Mouse (Mus musculus) heart, adult 18-20 months (tissue): ENCODE measurements around the gene Lrrc8a. TPM values are rescaled to one million over a fixed set of nuclear protein-coding genes. Genes with fewer than 3 reads are reported as not detected.

Experiments
- DNase-seq, 2 experiments: peaks; one replicate each; pipeline ENCODE4 v3.0.0; 2021 to 2022; ENCODE audit warnings: mixed read lengths in 1 of 2
- long read RNA-seq, 2 experiments: library from polyadenylated mRNA; stranded (forward); transcript quantifications; one replicate each; pipeline ENCODE4 v2.0.0; 2021
- total RNA-seq, 2 experiments: library from RNA; stranded (reverse); gene quantifications; 2 replicates each; pipeline ENCODE4 v1.2.3; 2021

The Lrrc8a gene
- total RNA-seq, result 10 to 100 TPM; 77.9 to 86.5 TPM
- long read RNA-seq, experiment 1, full-length matches to known transcripts, result 8 of 11 reads
- long read RNA-seq, experiment 1, partial matches to known transcripts, result 2 of 11 reads
- long read RNA-seq, experiment 1, other reads (novel, unspliced or antisense), result 1 of 11 reads
- long read RNA-seq, experiment 2, full-length matches to known transcripts, result 5 of 9 reads
- long read RNA-seq, experiment 2, partial matches to known transcripts, result 4 of 9 reads
- long read RNA-seq, experiment 2, other reads (novel, unspliced or antisense), result 0 of 9 reads

DNA sequence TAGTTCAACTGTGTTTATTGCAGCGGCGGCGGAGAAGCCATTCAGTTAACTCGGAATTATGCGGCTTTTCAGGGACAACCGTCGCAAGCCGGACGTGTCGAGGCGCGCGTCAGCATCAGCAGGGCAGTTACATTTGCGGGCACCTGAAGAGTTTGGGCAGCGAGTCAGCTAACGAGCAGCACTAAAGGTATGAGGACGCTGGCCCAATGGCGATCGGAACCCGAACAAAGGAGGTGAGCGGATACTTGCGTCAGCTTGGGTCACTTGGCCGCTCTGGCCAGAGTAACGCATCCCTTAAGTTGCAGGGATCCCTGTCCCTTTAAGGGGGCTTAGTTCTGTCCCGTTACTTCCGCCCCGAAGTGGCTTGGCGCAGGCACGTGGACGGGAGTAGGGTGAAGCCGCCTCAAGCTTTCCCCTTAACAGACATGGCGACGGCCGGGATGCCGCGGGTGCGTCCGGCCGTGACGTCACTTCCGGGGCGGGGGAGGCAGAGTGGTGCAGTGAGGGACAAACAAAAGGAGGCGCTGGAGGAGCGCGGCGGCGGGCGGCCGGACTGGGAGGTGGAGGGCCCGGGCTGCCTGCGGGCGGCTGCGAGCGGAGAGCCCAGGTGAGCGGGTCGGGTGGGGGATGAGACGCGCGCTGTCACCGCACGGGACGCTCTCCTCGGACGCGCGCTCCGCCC is at the start of gene Lrrc8a:
Gene Lrrc8a (plus strand): TSS at position 517 of the 682 bp plus-strand sequence.
- DNase-seq, result peak; percentile 100

DNA sequence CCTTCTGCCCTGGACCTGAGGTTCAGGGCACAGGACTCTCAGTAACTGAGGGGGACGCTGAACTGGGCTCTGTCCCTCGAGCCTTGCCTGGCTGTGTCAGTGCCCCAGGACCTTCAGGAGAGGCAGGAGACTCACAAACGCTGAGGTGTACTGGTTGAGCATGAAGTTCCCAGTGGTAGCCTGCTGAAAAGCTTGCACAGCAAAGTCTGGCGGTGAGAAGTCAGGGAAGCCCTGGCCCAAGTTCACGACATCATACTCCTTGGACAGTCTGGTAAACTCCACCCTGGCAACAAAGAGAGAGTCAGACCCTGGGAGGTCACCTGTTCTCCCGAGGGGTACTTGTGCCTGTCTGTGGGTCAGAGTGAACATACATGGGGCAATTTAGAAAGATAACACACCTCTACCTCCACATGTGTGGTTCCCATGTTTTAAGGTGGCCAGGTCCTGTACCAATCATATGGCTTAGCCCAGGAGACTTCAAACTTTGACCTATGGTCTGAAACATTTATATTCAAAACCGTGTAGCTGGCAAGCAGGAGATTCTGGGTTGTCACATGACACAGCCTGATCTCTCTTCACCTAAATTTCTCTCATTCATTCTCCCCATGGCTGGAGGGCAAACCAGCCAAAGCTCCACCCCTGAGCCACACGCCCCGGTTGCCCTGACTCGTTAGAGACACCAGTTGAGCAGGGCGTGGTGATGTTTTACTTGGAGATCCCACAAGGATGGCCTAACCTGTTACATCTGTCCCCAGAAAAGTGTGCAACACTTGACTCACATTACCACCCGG is 45.5 kb upstream of the Lrrc8a start:
- DNase-seq, result no peak

DNA sequence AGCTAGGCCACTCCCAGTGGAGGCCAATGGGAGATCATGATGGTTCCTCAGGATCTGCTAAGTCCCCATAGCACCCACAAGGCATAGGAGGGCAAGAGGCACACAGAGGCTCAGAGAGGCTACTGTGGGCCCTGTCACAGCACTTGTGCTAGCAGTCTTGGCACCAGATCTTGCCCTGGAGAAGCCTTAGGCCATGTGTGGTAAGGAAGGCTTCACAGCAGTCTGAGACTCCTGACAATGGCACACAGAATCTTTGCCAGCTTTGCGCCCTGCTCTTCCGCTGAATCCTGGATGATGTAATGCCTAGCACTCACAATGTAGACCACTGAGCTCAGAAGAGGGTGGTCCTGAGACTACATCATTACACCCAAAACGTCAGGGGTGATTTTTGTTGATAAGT is 42.9 kb upstream of the Lrrc8a start:
- DNase-seq, result no peak

DNA sequence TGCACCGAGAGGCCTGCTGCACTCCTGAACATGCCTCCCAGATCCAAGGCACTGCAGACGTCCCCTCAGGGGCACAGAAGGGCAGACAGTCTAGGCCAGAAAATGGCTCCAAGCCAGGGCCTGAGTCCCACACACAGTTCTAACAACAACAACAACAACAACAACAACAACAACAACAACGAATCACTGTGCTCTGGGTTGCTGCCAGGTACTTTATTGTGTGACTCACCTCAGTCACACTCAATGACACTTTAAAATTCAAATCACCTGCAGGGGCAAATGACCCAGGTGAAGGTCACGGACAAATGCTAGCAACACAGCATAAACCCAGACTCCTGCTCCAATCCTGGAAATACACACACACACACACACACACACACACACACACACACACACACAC is 39.5 kb upstream of the Lrrc8a start:
- no peak for DNase-seq

DNA sequence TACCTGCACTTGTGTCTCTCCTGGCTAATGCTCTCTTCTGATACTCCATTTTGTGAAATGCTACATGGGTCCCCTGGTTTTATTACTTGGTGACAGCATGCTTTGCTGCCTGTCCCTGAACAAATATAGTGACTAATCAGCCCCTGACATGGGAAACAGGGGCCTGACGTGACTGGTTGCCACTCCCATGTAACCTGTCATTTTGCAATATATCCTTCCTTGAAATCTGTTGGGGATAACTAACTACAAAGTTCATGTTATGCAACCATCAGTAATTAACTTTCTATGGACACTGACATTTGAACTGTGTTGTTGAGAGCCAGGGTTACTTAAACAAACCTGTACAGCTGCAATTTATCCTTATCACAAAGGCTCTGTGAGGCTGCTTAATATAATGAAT is 37.5 kb upstream of the Lrrc8a start:
- no peak for DNase-seq

DNA sequence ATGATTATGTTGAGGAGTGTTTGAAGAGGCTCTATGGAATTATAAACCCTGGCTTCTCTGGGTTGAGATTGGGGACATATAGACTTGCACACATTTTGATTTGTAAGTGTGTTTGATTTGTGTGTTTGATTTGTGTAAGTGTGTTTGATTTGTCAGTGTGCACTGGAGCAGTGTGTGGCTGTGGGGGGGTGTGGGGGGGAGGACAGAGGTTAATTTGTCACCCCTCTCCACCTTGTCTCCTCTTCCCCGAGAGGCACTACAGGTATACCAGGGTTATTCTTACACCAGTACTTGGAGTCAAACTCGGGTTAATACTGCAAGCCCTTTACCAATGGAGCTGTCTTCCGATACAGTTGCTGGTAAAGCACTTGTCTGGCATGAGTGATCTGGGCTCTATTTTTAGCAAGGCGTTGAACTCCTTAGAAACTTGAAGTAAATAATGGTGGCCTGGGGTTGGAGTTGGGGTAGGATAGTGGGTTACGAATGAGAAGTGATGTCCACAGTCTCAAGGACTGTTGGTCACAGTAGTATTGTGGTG is 37.1 kb upstream of the Lrrc8a start:
- DNase-seq, result no peak

DNA sequence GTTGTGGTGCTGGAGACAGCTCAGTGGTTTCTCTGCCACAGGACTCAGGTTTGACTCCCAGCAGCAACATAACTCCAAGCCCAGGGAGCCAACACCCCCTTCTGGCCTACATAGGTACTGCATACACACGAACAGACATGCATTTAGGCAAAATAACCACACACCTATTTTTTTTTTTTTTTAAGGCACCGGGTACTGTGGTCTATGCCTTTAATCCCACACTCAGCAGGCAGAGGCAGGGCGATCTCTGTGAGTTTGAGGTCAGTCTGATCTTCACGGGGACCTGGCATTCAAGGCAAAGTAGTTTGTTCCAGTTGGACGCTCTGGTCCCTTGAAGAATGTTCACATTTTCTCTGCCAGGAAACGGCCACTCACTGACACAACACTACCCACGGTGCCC is 34.1 kb upstream of the Lrrc8a start:
- DNase-seq, result no peak

DNA sequence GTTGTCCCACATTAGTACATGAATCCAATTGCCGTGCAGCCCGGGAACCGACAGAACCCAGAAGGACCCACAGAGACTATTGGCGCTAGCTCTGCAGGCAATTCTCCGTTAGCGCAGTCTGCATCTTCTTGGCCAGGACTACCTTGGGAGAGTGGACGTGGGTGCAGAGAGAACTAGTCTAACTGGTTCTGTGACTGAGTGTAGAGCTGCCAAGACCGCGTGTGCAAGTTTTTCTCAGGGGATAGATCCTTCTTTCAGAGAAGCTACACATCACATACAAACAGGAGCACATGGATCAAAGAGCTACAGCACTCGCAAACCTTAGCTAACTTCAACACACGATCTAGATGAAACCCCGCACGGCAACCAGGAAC is 32.3 kb upstream of the Lrrc8a start:
- no peak for DNase-seq

DNA sequence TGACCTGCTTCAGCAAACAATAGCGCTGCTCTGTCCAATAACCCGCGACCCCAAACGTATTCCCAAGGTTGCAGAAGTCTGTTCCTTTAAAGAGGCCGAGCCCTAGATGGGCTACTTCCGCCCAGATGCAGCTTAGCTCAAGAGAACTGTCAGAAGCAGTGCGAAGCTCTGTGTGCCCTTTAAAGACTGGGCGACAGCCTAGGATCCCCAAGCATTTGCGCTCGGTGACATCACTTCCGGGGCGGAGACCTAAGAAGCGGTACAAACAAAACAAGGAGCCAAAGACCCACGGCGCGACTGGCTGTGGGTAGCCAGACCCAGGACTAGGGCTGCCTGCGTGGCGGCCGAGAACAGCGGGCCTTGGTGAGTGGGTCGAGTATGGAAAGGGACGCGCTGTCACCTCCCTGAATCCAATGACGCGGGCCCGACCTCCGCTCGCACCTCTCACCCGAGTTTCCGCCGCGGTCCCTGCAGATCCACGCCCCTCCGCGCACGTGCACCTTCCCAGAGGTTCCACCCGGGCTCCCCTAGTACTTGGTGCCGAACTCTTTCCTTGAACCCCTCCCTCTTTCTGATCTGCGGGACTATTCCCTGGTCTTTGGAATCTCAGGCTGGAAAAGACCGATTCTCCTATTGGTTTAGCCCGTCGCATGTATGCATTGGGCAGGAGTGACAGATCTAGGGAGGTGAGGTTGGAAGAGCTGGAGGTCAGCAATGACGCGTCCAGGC is 31.7 kb upstream of the Lrrc8a start, which contains the start of gene Kyat1:
Gene Kyat1 (minus strand): TSS at position 219 of the 729 bp plus-strand sequence.
- peak; percentile 97 to 98 for DNase-seq

DNA sequence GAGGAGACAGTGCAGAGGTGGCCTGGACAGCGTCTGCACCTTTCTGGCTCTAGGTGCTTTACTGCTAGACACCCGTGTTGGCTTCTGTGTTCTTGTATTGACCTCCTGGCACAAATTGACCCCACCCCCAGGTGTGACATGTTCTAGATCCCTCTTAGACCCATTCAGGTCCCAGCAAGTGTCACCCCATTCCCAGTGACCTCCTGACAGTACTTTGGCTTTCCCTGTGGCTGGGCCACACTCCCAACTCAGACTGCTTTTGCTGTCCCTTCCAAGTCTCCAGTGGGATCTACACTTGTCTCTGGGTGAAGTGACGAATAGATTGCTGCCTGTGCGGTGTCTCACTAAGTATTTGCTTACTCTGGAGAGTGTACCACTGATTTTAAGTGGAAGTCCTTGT is 30.1 kb upstream of the Lrrc8a start:
- no peak for DNase-seq

DNA sequence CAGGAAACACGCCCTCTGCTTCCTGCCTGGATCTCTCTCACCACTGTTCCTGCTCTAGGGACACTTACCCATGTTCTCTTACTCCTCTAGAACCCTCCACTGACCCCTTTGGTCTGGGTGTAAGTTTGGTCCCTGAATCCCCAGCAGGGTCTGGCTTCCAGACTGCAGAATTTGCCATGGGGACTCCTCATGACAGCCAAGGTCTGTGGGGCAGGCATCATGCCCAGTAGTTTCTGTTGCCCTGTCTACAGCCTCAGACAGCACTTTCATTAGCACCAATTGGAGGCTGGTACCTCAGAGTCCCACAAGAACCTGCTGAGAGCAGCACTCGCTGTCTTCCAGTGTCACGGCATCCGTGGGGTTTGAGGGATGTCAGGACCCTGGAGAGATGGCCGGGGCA is 29.6 kb upstream of the Lrrc8a start:
- no peak for DNase-seq

DNA sequence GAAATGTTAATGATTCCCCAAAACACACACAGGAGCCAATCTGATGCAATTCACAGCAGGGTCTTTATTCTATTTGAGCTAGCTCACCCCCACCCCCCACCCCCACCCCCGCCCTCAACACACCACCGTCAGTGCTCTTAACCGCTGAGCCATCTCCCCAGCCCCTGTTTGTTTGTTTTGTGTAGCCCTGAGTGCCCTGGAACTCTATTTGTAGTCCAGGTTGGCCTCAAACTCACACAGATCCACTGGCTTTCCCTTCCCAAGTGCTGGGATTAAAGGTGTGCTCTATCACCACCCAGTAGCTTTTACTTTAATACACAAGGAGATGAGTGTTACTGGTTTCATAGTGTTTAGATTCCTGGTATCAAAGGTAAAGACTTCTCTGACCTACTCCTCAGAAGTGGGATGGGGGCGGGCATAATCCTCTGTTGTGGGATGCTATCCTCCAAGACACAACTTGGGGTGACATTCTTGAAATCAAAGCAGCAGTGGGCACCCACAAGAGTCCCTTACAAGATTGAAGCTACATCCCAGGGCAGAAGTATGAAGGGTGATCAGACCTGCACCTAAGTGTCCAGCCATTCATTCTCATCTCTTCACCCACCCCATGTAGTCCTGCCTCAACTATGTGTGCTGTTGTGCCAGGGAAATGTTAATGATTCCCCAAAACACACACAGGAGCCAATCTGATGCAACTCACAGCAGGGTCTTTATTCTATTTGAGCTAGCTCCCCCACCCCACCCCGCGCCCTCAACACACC is 25.9 kb upstream of the Lrrc8a start:
- DNase-seq, result no peak

DNA sequence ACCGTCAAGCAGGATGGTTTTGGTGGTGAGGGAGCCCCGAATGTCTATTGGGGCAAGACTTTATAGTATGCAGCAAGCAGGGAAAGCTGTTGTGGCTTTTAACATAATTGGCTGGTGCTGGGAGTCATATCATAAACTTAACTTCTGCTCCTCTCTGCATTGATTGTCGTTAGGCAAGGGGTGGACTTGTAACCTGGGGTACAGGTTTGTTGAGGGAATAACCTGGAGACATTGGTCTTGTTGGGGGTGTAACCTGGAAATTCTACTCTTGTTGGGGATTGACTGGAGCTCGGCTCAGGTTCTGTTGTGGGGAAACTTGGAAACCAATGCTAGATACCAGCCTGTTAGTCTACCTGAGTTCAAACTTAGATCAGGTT is 25.4 kb upstream of the Lrrc8a start:
- DNase-seq, result no peak

DNA sequence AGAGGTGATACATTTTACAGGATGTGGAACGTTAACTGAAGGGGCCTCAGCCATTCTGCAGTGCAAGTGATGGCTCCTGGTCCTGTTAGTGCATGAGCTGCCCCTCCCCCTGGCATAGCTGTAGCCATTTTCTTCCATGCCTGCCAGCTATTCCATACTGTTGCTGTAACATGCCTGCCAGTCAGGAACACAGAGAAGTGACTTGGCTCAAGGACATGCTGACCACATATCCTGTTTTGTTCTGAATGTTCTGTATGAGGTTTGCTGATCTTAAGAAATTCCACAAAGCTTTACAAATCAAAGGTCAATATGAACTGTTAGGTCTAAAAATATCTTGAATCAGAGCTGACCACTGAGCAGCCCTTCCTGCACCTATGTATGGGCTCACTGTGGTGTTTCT is 24.6 kb upstream of the Lrrc8a start:
- peak in 1 of 2 experiments; percentile 26 for DNase-seq

DNA sequence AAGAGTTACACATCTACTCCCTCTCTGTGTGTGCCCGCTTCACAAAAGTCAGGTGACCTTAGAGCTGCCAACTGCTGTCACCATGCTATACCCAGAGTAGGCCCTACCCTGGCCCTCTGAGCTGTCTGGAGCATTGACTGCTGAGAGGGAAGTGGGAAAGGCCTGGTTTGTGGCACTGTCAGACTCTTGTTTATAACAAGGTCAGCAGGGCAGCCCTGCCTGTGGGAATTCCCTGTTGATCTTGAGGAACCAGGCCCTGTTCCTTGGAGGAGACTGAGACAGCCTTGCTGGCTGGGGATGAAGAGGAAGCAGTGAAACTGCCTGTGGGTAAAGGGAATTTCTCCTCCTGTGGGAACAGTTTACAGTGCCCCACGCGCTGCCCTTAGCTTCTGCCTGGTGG is 22.8 kb upstream of the Lrrc8a start:
- peak in 1 of 2 experiments; percentile 45 for DNase-seq

DNA sequence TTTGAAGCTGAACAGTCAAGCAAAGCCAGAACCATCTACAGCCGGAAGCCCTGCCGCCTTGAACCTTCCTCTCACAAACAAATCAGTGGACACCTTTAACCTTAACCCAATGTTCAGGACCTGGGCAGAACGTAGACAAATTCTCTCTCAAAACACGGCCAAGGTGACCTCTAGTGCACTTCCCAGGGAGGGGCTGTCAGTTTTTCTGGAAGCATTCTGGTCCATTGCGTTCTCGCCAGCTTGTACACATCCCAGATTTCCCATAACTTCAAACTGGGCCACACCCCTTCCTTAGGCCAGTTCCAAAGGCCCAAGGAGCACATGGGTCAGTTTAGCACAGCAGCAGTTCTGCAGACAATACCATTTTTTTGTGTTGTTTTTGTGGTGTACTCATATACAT is 22.0 kb upstream of the Lrrc8a start:
- peak; percentile 57 to 80 for DNase-seq

DNA sequence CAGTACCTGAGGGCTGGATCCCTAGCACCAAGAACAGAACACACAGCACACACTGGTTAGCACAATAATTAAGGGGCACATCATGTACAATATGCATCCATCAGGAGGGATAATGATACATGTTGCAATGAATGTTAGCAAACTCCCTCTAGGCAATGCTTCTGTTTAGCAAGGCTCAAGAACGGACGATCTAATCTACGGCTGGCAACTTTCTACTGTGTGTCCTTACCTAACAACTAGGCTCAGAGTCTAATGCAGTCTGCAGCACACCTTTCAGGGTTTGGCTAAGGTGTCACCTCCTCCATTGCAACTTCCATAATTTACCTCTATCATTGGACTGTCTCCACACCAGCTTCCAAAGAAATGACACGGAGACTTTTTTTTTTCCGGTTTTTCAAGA is 21.2 kb upstream of the Lrrc8a start:
- DNase-seq, result no peak

DNA sequence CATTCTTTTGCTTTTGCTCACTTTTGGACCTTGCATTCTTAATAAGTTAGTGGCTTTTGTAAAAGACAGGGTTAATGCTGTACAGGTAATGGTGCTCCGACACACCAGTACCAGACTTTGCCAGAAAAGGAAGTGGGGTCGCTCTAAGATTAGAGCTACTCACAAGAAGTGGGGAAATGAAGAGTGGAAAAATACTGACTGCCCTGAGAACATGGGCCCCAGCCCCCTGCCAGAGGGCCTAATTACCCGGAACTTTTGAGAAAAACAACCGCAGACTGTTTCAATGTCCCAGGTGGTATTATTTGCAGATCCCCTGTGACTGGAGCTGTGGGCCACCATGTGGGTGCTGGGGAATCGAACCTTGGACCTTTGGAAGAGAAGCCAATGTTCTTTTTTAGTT is 1.9 kb upstream of the Lrrc8a start:
- no peak for DNase-seq

DNA sequence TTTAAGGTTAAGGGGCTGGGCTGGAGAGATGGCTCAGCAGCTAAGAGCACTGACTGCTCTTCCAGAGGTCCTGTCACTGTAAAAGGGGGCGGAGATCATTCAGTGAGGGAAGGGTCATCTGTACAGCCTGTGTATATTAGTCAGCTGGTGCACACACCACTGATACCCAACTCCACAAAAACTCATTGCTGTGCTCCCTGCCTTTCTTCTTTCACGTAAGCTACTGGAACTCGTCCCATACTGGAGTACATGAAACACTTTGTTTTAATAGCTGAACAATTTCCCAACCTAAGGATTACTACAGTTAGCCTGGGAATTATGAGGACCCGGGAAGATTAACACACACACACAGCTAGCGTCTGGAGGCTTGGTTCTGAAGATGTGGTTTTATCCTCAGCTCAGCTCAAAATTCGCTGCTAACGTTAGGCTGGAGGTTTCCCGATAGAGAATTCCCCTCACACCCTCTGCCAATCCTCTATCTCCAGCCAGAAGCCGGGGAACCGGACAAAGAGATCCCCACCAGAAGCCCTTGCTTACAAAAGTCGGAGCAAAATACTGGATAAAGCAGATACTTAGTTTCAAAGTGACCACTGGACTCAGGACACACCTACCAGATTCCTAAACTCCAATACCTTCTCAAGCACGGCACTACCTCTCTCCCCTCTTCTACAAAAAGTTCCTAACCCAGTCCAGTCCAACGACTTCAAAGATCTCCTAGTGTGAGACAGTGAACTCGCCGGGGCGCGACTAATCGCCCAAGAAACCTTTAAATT is 903 bp upstream of the Lrrc8a start:
- no peak for DNase-seq

DNA sequence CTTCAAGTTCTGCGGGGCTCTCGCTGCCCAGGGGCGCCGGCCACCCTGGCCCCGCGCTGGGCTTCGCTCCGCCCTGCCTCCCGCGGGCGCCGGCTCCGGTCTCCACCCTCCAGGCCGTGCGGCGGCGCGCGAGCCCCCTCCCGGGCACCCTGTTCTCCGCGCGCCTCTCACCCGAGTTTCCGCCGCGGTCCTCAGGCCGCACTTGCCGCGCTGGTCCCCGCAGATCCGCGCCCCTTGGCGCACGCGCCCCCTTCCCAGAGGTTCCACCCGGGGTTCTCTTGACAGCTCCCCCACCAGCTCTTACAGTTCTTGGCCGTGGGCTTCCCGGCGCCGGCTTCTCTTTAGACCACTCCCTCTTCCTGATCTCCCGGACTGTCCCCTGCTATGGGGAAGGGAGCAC is 366 bp downstream of the Lrrc8a start:
- peak in 1 of 2 experiments; percentile 81 for DNase-seq
